Mouse (Mus musculus) myocyte (in vitro differentiated cells): ENCODE data around the gene Tspan14. TPM values are rescaled to one million over a fixed set of nuclear protein-coding genes. Genes with fewer than 3 reads are reported as not detected.

Experiments used
- H3K27me3 ChIP-seq: one replicate; pipeline ENCODE4 v1.6.1; 2011; ENCODE audit not compliant: control insufficient read depth, insufficient read depth, insufficient read length
- H3K36me3 ChIP-seq: one replicate; pipeline ENCODE4 v1.6.1; 2011; ENCODE audit not compliant: control insufficient read depth, insufficient read depth
- H3K4me2 ChIP-seq: one replicate; pipeline ENCODE4 v1.6.1; 2011; ENCODE audit warnings: low read depth, control low read depth
- H3K4me3 ChIP-seq: one replicate; pipeline ENCODE4 v1.5.1; 2011; ENCODE audit warnings: mild to moderate bottlenecking, control low read depth, moderate library complexity
- H3K79me2 ChIP-seq: one replicate; pipeline ENCODE4 v1.6.1; 2011; ENCODE audit not compliant: control insufficient read depth, insufficient read depth
- H3ac ChIP-seq: one replicate; pipeline ENCODE4 v1.6.1; 2011; ENCODE audit not compliant: control insufficient read depth, insufficient read length
- CEBPB ChIP-seq: IDR thresholded peaks from 2 replicates; pipeline ENCODE4 v1.6.1; 2011; ENCODE audit warnings: mild to moderate bottlenecking, moderate library complexity; ENCODE audit not compliant: poor library complexity, insufficient read depth, severe bottlenecking
- E2F4 ChIP-seq: IDR thresholded peaks from one replicate; pipeline ENCODE4 v1.6.1; 2011; ENCODE audit warnings: mild to moderate bottlenecking, control low read depth, moderate library complexity; ENCODE audit not compliant: insufficient read depth
- MAX ChIP-seq: IDR thresholded peaks from one replicate; pipeline ENCODE4 v1.6.1; 2011; ENCODE audit warnings: low read depth, mild to moderate bottlenecking, control low read depth
- MYOD1 ChIP-seq, 3 experiments: IDR thresholded peaks; one replicate each; pipeline ENCODE4 v1.6.1; 2011; ENCODE audit warnings: control low read depth in 2 of 3, low read depth in 2 of 3, mild to moderate bottlenecking in 2 of 3, moderate library complexity in 1 of 3; ENCODE audit not compliant: insufficient read length in 2 of 3, control insufficient read depth in 1 of 3
- MYOG ChIP-seq, 3 experiments: IDR thresholded peaks; one replicate each; pipeline ENCODE4 v1.6.1; 2011; ENCODE audit warnings: control low read depth in 2 of 3, low read depth in 2 of 3, mild to moderate bottlenecking in 2 of 3; ENCODE audit not compliant: insufficient read length in 2 of 3, control insufficient read depth in 1 of 3, insufficient read depth in 1 of 3
- POLR2A ChIP-seq: IDR thresholded peaks from one replicate; pipeline ENCODE4 v1.6.1; 2011; ENCODE audit warnings: low read depth, mild to moderate bottlenecking, control low read depth, moderate library complexity; ENCODE audit not compliant: insufficient read length
- POLR2AphosphoS2 ChIP-seq: IDR thresholded peaks from one replicate; pipeline ENCODE4 v1.6.1; 2011; ENCODE audit warnings: low read depth, control low read depth; ENCODE audit not compliant: insufficient read length
- REST ChIP-seq: IDR thresholded peaks from one replicate; pipeline ENCODE4 v1.6.1; 2011; ENCODE audit warnings: mild to moderate bottlenecking, control low read depth, moderate library complexity; ENCODE audit not compliant: insufficient read depth, insufficient read length
- SRF ChIP-seq: IDR thresholded peaks from one replicate; pipeline ENCODE4 v1.6.1; 2011; ENCODE audit warnings: low read depth; ENCODE audit not compliant: control insufficient read depth, insufficient read length
- TCF12 ChIP-seq: IDR thresholded peaks from one replicate; pipeline ENCODE4 v1.6.1; 2011; ENCODE audit warnings: mild to moderate bottlenecking, control low read depth; ENCODE audit not compliant: poor library complexity, insufficient read depth, severe bottlenecking
- TCF3 ChIP-seq: IDR thresholded peaks from one replicate; pipeline ENCODE4 v1.6.1; 2011; ENCODE audit warnings: low read depth, control low read depth; ENCODE audit not compliant: insufficient read length
- USF1 ChIP-seq: IDR thresholded peaks from one replicate; pipeline ENCODE4 v1.6.1; 2011; ENCODE audit warnings: low read depth, mild to moderate bottlenecking, control low read depth, moderate library complexity
- polyA plus RNA-seq: library from polyadenylated mRNA; unstranded; fragments of >200 nt; fragmentation: generic; extraction: Trizol; gene quantifications from one replicate; pipeline ENCODE4 v1.2.1, GENCODE M21; 2012; ENCODE audit warnings: missing spikeins

Tspan14 gene
- polyA plus RNA-seq, 1 experiment = 90.6 TPM

DNA sequence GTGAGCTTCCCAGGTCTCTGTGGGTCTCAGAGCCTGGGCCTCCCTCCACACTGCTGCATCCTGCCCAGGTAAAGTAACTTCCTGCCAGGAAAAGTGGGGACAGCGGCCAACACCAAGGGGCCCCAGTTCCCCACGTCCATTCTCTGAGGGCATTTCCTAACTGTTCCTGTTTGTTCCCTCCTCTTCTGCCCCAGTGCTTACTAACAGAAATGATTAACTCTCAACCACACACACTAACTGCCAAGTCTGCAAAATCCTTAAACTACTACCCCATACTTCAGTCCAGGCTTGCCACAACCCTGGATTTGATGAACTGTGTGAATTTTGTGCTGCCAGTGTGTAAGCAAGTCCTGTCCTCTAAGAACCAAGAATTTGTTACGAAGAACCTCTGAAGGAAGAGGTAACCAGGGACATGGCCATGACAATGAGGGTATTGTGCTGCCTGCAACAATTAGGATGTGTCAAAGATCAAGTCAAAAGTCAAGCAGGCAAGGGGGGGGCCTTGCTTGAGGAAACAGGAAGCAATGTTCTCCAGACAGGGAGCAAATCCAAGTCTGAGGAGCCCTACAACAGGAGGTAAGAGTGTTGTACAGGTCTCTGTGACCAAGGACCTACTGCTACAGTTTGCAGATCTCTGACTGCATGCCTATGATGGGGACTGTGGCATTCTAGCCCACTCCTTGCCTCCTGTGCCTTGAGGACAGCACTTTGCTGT, 35.3 kb downstream of the Tspan14 start:
- TF ChIP-seq REST (no peak), SRF (no peak)
- no peak overlapping the region for H3K4me2 ChIP-seq
- no peak overlapping the region for H3K4me3 ChIP-seq
- H3K27me3 ChIP-seq = no peaks in the 10 kb centered on the region
- H3K36me3 ChIP-seq = peaks cover 3% of the 10 kb centered on the region
- H3K79me2 ChIP-seq = peaks cover 79% of the 10 kb centered on the region
- no peak overlapping the region for H3ac ChIP-seq

DNA sequence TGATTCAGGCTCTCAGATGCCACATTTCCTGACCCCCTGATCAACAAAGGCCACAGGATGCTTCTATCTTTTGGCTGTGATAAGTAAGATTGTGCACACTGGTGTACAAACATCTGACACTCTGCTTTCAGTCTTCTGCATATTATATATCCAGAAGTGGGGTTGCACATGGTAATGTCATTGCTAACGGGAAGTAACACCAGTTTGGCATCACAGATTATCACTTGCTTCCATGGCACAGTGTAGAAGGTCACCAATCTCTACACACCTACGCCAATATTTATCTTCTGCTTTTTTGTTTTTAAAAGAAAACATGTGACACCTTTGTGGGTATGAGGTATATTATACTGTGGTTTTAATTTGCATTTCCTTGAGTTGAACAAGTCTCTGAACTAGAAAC, 36.7 kb downstream of the Tspan14 start:
- no peaks in the 10 kb centered on the region for H3K27me3 ChIP-seq
- peaks cover 79% of the 10 kb centered on the region for H3K79me2 ChIP-seq
- H3ac ChIP-seq = no peak overlapping the region
- no peak overlapping the region for H3K4me3 ChIP-seq
- no peak for TF ChIP-seq MYOD1 (IDR thresholded peaks at IDR 0.05; ENCODE audit: control insufficient read depth in 1 of 3, insufficient read length in 2 of 3, low read depth in 2 of 3)
- no peak overlapping the region for H3K4me2 ChIP-seq
- peaks cover 6% of the 10 kb centered on the region for H3K36me3 ChIP-seq

DNA sequence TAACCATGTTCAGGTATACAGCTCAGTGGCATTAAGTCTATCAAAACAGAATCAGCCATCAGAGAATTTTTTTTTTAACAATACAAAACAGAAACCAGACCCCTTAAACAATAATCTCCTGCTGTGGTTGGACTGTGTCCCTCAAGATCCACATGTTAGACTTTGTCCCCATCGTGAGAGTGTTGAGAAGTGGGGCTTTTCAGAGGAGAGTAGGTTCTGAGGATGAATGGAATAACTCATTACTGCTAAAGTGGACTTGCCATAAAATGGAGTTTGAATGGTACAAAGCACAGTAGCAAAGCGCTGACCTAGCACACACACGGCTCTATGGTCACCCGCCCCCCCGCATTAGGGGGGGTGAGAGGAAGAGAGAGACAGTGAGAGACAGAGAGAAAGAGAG, 37.7 kb downstream of the Tspan14 start:
- no peak overlapping the region for H3ac ChIP-seq
- no peaks in the 10 kb centered on the region for H3K27me3 ChIP-seq
- TF ChIP-seq TCF3 (no peak), E2F4 (no peak), USF1 (no peak), SRF (no peak), CEBPB (no peak), POLR2A (no peak), TCF12 (no peak), MAX (no peak), MYOG (IDR thresholded peaks at IDR 0.05; ENCODE audit: control insufficient read depth in 1 of 3, insufficient read depth in 1 of 3, insufficient read length in 2 of 3, low read depth in 2 of 3) (no peak), MYOD1 (IDR thresholded peaks at IDR 0.05; ENCODE audit: control insufficient read depth in 1 of 3, insufficient read length in 2 of 3, low read depth in 2 of 3) (no peak), POLR2AphosphoS2 (no peak), REST (no peak)
- no peak overlapping the region for H3K4me3 ChIP-seq
- H3K79me2 ChIP-seq = peaks cover 79% of the 10 kb centered on the region
- H3K36me3 ChIP-seq = peaks cover 14% of the 10 kb centered on the region
- no peak overlapping the region for H3K4me2 ChIP-seq

DNA sequence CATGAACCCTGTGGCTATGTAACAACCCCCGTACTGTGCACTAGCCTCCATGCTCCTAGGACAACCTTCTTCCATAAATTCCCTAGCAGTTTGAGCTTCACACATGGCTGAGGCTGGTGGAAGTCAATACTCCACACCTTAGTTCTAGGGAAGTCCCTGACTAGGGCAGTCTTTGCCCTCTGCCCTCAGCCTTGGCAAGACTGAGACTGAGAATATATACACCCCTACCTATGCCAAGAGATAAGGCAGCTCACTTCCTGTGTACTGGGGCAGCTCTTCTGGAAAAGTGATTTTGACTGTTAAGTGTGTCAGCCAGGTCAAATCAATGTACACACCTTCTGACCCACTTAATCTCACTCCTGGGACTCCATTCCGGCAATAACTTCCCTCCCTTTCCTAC, 39.6 kb downstream of the Tspan14 start:
- Histone ChIP-seq H3ac (no peak overlapping the region), H3K4me3 (no peak overlapping the region), H3K4me2 (no peak overlapping the region), H3K79me2 (peaks cover 79% of the 10 kb centered on the region), H3K27me3 (no peaks in the 10 kb centered on the region), H3K36me3 (peaks cover 17% of the 10 kb centered on the region)
- TF ChIP-seq USF1 (no peak), MAX (no peak), SRF (no peak), POLR2AphosphoS2 (no peak), MYOG (IDR thresholded peaks at IDR 0.05; ENCODE audit: control insufficient read depth in 1 of 3, insufficient read depth in 1 of 3, insufficient read length in 2 of 3, low read depth in 2 of 3) (no peak), TCF3 (no peak), REST (no peak), POLR2A (no peak), CEBPB (no peak), MYOD1 (IDR thresholded peaks at IDR 0.05; ENCODE audit: control insufficient read depth in 1 of 3, insufficient read length in 2 of 3, low read depth in 2 of 3) (no peak), E2F4 (no peak), TCF12 (no peak)

DNA sequence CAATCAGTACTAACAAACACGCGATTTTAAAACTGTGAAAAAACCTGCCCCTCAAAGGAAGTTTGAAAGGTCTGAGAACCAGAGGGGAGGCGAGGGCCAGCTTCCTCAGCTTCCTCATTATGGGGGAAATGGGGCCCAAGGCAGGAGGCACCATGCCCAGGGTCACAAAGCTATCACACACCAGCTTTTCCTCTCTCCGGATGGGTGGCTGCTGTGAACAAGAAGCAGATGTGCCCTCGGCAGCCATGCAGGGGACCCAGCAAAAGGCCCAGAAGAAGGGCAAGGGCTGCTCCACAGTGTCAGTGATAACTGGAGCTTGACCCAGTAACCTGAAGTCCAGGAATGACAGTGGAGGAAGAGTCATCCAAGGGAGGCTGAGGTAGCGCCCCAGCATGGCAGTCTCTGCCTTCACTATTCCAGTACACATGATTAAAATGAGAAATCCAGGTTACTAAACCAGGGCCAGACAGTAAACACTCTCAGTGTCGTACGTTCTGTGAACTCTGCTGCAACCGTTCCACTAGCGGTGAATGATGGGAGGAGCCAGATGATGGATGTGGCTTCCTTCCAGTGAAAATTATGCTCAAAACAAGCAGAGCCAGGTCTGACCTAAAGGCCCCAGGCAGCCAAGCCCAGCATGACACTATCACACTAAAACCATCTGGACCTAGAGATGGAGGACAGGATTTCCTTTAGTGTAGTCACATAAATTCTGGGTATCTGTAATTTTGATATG, 42.1 kb downstream of the Tspan14 start:
- TF ChIP-seq CEBPB = no peak
- no peak for TF ChIP-seq USF1
- no peak for TF ChIP-seq MAX
- no peak for TF ChIP-seq TCF3
- TF ChIP-seq REST = no peak
- no peak for TF ChIP-seq SRF
- TF ChIP-seq POLR2AphosphoS2 = no peak
- no peak for TF ChIP-seq MYOG (IDR thresholded peaks at IDR 0.05; ENCODE audit: control insufficient read depth in 1 of 3, insufficient read depth in 1 of 3, insufficient read length in 2 of 3, low read depth in 2 of 3)
- no peak for TF ChIP-seq TCF12
- TF ChIP-seq MYOD1 (IDR thresholded peaks at IDR 0.05; ENCODE audit: control insufficient read depth in 1 of 3, insufficient read length in 2 of 3, low read depth in 2 of 3) = no peak
- no peak for TF ChIP-seq E2F4
- no peak for TF ChIP-seq POLR2A
- no peak overlapping the region for H3ac ChIP-seq
- no peak overlapping the region for H3K4me2 ChIP-seq
- no peaks in the 10 kb centered on the region for H3K27me3 ChIP-seq
- peaks cover 17% of the 10 kb centered on the region for H3K36me3 ChIP-seq
- H3K79me2 ChIP-seq = peaks cover 64% of the 10 kb centered on the region
- no peak overlapping the region for H3K4me3 ChIP-seq
